Mouse (Mus musculus) gastrocnemius, adult 18-20 months (tissue): Measurements from ENCODE around the gene BC049730. TPM values are rescaled to one million over a fixed set of nuclear protein-coding genes. Genes with fewer than 3 reads are reported as not detected.
"Not testable (repeated sequence)": the region's sequence is repeated elsewhere in the genome, so short reads cannot be mapped to it uniquely, and the experiment has no call there.

ENCODE experiments used
- DNase-seq: peaks from one replicate; pipeline ENCODE4 v3.0.0; 2021; ENCODE audit warnings: low spot score
- long read RNA-seq, 2 experiments: library from polyadenylated mRNA; stranded (forward); transcript quantifications; one replicate each; pipeline ENCODE4 v2.0.0; 2021
- total RNA-seq, 2 experiments: library from RNA; stranded (reverse); gene quantifications; 2 replicates each; pipeline ENCODE4 v1.2.3; 2021

BC049730 gene
- not detected for total RNA-seq
- long read RNA-seq, experiment 1 = 0 reads
- long read RNA-seq, experiment 2 = 0 reads

DNA sequence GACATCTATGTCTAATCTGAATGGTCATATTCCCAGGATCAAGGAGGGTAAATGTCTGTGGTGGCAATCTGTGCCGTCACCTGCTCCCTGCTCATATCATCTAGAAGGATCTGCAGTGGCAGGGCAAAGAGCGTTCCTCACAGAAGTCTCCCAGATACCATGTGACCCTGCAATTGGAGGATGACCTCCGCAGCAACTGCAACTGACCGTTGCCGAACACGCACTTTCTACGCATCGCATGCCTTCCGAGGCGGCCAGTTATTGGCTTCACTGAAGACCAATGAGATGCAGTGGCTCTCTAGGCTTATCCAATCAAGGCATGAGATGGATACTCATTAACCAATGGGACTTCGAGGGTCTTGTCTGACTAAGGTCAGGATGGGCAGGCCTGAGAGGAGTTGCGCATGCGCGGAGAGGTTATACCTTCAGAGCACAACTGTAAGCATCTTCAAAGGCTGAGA lies at the start of gene BC049730:
Gene BC049730, plus strand, starts transcription at position 411 of the 461 bp plus-strand sequence.
- no peak for DNase-seq

DNA sequence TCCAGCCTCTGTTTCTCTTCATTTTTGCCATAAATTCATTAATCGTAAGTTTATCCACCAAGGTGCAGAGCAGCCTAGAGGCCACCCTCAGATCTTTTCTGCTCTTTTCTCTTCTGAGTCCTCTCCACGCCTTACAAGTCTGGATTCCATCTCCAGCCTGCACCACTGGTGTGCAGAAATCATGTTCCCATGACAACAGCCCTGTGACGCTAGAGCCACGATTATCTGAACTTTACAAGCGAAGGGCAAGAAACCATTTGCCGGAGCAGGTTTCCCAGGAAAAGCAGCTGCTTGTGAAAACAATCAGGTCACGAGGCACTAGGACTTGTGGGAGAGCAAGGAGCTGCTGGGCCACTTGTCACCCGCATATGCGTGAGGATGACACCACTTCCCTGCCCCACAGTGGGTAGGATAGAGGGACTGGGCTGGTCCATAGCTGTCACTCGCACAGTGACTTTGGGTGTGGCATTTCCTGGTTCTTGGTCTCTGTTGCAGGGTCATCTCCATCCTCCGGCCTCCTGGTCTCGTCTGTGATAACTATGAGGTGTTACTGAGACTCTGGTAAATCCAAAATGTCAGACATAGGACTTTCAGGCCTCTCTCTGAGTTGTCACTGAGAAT lies 49.2 kb upstream of the BC049730 start:
- DNase-seq = no peak

DNA sequence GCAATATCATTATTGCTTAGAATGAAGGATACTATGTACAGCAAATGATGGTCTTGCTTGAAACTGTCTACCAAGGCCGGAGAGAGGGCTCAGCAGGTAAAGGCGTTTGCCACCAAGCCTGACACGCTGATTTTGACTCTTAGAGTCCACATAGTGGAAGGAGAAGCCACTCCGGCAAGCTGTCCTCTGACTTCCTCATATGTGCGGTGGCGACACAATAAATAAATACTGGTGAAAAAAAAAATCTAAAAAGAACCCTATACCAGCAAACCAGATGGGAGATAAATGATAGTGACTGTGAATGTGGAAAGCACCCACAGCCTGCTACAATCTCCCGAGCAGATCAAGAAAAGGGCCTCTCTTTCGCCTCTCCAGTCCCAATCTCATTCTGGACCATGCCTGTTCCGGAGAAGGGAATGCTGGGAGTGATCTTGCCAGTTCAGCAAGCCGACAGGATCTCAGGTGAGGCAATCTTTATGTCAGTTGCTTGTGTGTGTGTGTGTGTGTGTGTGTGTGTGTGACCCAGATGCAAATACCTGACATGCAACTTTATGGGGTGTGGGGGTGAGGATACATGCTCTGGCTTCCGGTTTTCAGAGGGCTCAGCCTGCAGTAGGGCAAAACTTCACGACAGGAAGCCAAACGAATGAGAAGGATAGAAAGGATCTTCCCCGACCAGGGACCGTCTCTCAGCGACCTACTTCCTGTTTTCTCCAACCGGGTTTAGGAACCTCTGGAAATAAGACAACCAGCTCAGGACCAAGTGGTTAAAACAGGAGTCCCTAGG lies 47.7 kb upstream of the BC049730 start:
- no peak for DNase-seq

DNA sequence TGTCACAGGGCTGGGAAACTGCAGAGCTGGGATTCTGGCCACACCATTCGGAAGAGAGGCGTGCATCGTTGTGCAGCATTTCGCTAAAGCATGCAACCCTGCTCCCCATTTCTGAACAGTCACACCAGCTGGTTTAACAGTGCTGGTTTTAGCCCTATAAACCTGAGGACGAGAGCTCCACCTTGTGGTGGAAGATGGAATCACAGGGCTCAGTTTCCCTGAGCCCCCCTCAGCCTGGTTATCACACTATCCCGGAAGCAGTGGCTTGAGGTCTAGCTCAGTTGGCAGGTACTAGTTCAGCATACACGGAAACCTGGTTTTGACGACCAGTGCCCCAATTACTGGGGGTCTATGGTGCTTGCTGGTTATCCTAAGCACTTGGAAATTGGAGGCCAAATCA lies 46.5 kb upstream of the BC049730 start:
- DNase-seq = peak; percentile 40

DNA sequence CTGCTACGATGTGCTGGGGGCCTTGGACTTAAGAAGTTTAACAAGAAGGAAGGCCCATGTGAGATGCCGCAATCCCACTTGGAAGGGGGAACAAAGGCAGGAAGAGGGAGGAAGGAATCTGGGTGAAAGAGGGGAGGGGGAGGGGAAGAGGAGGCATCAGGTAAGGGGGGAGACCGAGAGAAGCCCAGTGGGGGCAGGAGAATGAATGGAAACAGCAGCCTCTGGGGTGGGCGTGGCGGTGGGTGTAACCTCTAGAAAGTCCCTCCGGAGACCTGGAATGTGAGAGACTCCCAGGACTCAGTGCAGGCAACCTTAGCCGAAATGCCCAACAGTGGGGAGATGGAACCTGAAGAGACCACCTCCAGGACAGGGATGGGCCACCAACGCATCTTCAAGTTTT lies 44.7 kb upstream of the BC049730 start:
- no peak for DNase-seq

DNA sequence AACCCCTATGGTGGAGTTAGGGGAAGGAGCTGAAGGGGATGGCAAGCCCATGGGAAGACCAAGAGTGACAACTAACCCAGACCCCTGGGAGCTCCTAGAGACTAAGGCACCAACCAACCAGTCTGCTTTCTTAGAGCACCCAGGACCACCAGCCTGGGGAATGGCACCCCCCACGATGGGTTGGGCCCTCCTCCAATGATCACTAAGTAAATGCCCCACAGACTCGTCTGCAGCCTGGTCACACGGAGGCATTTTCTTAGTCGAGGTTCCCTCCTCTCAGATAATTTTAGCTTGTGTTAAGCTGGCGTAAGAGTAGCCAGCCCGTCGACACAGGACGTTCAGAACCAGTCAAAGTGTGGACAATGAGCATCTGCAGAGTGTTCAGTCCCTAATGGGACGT lies 44.1 kb upstream of the BC049730 start:
- DNase-seq = no peak

DNA sequence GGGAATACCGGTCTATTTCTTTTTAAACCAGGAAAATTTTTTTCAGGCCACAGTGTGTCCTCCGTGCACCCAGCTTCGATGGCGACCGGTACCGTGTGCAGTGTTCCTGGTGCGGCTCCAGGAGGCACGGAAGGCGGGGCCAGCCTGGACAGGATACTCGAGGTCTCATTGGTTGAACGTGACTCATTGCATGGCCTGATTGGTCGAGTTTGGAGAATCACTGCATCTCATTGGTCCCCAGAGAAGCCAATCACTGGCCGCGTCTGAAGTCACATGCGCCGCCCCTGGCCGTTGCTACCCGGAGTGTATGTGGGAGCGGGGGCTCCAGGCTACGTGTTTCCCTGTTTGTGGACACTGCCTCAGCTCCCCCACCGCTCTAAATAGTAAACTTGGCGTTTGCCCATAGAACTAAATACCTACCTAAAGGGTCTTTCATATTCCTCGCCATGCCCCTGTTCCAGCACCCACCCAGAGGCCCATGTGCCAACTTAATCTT lies 37.0 kb upstream of the BC049730 start:
- no peak for DNase-seq

DNA sequence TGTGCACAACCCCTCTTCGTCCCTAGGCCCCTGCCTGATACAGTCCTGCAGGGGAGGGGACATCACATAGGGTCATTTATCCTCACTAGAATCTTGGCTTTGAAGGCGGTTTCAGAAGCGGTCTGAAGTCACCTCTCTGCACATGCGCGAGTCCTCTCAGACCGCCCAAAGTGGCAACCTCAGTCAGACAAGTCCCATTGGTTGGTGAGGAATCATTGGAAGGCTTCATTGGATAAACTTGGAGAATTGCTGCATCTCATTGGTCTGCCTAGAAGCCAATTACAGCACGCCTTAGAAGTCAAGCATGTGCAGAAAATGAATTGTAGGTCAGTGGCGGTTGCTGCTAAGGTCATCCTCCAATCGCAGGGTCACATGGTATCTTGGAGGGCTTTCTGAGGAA lies 32.5 kb upstream of the BC049730 start, which contains the start of gene Tex101:
Gene Tex101, minus strand, starts transcription at position 101 of the 400 bp plus-strand sequence.
- no peak for DNase-seq

DNA sequence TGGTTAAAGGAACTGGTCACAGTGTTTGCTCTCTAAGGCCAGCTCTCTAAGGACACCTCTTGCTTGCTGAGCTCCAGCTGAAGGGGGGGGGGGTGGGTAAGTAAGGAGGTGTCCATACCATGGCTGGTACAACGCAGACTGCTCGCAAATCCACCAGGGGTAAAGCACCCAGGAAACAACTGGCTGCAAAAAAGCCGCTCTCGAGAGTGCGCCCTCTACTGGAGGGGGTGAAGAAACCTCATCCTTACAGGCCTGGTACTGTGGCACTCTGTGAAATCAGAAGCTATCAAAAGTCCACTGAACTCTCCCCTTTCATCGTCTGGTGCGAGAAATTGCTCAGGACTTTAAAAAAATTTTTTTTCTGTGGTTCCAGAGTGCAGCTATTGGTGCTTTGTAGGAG lies 24.9 kb upstream of the BC049730 start:
- DNase-seq = not testable (repeated sequence)

DNA sequence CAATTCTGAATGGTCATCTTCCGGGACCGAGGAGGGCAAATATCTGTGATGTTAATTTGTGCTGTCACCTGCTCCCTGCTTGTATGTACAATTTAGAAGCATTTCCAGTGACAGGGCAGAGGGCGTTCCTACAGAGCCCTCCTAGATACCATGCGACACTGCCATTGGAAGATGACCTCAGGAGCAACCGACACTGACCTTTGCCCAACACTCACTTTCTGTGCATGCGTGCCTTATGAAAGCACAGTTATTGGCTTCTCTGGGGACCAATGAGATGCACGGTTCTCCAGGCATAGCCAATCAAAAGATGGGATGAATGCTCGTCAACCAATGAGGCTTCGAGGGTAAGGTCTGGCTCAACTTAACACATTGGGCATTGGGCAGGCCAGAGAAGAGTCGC lies 21.5 kb upstream of the BC049730 start:
- not testable (repeated sequence) for DNase-seq

DNA sequence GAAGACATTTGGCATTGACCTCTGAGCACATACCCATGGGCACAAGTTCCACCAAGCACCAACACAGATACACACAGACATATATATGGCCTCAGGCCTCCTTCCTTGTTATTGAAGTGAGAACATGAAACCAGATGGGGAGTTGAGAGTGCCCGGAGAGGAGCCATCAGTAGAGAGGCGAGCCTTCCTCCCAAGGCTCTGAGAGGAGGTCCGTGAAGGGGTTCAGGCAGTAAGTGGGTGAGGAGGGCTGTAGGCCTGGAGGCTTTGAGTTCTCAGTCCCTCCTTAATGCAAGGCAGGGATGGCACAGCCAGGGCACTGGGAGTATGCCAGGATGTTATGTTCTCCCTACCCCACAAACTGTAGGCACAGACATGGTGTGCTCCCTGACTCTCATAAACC lies 16.3 kb upstream of the BC049730 start:
- not testable (repeated sequence) for DNase-seq

DNA sequence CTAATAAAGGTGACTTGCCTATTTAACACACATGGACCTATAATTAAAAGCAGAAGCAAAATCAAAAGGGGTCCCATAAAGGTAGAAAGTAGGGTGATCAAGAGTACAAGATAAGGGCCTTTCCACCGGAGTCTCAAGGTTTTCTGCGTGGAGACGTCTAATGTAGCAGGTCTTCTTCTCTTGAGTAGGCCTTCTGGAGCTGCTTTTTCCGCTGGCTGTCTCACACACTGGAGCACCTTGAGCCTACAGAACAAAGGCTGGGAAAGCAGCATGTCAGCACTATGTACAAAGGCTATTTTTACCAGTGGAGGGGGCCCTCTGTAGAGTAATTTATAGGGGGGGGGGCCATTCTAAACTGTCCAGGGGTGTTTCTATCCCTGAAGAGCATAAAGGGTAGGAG lies 11.2 kb upstream of the BC049730 start:
- DNase-seq = not testable (repeated sequence)

DNA sequence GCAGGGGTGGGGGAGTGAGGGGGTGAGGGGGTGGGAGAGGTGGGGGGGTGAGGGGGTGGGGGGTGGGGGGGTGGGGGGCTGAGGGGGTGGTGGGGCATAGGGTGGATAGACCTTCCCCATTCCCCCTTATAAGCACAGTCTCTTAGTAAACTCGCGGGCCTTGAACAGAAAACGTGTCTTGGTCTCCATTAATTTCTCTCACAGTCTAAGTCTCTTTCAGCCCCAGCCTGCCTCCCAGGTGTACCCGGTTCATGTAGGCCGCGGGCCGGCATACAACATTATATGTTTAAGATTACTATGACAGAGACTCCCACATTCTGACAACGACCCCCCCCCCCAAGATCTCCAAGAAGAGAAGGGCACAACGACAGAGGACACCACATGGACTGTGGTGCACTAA lies 6.2 kb upstream of the BC049730 start:
- DNase-seq = not testable (repeated sequence)

DNA sequence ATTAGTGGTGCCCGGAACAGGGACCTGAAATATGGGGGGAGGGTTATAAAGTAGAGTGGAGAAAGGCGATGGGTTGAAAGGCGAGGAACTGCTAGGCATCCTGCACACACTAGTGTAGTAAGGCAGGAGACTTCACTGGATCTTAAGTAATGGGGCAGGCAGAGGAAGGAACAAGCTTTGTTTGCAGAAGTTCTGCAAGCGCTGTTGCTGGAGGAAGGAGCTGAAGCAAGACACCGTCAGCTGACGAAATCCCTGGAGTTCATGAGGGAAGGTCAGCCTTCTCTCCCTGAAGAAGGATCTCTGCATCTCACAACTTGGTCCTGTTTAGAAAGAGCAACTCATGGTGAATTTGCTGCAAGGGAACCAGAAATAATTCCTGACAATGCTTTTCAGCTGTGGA lies 6.0 kb downstream of the BC049730 start:
- no peak for DNase-seq

DNA sequence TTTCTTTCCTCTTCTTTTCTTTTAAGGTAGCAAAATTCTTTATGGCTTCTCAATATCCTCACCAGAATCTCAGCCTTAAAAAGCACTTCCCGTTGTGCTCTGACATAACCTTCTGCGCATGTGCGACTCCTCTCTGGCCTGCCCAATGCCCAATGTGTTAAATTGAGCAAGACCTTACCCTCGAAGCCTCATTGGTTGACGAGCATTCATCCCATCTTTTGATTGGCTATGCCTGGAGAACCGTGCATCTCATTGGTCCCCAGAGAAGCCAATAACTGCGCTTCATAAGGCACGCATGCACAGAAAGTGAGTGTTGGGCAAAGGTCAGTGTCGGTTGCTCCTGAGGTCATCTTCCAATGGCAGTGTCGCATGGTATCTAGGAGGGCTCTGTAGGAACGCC lies 17.8 kb downstream of the BC049730 start, which contains the start of gene Gm4763:
Gene Gm4763, minus strand, starts transcription at position 101 of the 400 bp plus-strand sequence.
- DNase-seq = not testable (repeated sequence)

DNA sequence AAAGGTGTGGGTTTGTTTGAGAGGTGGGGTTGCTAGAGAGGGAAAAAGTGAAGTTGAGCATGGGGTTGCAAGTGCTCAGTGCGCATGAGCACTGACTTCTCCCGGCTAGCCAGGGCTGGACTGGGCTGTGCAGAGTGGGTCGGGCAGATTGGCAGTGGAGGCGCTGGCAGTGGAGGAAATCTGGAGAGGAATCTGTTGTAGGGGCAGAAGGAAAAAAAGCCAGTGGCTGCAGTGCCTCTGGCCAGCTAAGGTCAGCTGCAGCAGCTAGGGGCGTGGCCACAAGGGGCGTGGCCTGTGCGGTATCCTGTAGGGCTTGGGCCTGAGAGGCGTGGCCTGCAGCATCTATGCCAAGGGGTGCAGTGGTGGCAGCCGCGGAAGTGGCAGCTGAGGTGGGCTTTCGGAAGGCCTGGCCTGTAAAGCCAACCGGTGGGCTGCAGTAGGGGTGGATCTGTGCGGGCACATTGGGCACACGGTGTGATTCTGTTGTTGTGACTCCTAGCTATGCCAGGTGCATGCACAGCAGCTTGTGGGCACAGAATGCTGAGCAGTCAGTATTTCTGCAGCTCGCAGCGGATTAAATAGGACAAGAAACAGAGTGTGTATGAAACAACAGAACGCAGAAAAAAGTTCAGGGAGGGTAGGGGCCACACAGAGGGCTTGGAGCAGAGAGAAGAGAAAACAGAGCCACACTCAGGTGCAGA lies 27.1 kb downstream of the BC049730 start:
- no peak for DNase-seq

DNA sequence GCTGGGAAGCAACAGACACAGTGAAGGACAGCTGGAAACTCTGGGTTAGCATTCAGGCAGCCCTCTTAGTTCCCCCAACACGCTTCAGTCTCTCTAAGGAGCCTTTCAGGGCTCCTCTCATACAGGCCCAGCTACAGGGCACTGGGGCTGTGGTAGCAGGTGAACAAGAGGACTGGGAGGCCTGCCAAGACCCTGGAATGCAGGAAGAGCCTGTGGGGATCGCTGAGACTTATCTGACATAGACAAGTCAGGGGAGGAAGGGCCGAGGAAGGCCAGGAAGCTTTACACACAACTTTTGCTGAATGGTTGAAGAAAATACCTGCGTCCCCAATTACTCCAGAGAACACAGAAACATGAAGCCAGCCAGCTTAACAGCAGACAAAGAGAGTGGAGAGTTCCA lies 41.7 kb downstream of the BC049730 start:
- no peak for DNase-seq

DNA sequence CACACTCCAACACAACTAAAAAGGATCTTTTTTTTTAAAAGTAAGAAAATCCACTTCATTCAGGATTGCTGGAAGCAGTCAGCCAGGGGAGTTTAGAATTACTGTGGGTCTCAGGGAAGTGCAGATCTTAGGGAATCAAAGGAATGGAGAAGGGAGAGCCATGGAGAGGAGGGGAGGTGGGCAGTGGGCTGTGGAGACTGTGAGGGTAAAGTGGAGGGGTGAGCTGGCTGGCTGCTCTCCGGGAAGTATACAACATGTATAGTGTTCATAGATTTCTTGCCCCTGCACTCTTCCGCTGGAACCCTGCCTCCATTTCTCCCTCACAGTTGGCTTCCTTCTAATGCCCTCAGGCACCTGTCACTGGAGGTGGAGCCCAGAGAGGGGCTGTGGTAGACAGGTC lies 42.6 kb downstream of the BC049730 start:
- no peak for DNase-seq

DNA sequence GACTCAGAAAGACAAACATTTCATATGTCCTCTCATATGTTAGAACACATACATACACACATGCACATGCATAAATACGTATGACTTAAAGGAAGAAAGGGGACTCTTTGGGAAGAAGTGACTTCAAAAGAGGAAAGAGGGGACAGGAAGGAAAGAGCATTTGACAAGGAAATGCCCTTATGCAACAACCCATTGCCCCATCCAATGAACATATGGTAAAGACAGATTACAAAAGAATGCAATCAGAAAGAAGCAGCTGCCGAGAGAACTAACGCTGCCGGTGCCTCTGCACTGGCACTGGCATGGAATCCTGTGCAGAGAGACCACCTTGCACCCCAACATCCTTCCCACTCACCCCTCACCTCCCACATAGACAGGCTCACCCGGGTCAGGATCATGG lies 44.4 kb downstream of the BC049730 start:
- DNase-seq = no peak

DNA sequence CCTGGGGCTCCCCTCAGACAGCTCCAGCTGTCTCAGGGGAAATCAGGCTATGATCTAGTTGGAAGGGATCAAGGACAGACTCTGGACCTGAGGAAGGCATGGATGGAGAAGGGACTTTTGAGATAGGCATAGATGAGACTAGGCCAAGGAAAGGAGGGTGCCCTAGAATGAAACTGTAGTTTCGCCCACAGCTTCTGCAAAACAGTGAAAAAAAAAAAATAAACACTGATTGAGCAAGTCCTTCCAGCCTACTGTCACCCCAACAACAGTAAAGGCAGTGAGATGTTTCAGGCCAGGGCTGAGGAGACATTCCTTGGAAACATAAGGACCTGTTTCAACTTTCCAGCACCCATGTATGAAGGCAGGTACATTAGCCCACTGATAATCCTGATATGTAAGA lies 49.5 kb downstream of the BC049730 start:
- DNase-seq = no peak

DNA sequence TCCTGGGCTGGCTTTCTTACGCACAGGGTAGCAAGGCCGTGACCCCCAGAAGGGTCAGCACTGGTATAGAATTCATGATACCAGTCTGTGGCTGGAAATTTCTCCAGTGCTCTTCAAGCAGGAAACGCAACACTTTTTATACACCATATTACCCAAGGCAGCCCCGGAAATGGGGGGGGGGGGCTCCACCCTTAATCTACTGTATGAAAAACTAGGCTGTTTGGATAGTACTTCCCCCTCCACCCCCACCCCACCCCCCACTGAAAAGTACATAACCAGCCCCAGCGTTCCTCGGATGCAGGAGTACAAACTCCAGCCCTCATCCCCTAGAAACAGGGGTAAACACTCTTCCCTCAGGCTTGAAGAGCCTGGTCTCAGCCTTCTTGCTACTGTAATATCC lies 51.2 kb downstream of the BC049730 start, which contains the start of gene Cd177:
Gene Cd177, minus strand, starts transcription at position 101 of the 400 bp plus-strand sequence.
- DNase-seq = no peak

DNA sequence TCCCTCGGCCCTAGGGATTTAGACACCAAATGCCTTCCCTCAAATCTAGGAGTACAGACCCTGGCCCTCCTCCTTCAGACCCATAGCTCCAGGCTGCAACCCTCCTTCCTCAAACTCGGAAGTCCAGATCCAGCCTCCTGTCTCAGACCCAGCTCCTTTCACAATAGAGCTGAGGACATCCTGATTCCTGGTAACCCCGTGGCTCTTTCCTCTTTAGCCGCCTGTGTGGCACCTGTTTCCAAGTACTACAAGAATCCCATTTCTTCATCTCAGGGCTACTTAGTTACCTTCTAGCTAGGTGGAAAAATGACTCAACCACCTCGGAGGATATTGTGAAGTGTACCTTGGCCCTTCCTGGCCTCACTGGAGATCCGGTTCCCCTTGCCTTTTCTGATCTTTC lies 52.1 kb downstream of the BC049730 start:
- DNase-seq = no peak
